7 mouse cellular contexts compared by ENCODE assay signal in genomic region chr2:30723059-30723587, GRCm38 (mm10).
A peak's percentile ranks its signal among the peaks of the same experiment; 100 is the strongest.
DNase-seq lines count a peak whose midpoint lies in the region; ATAC-seq lines count a peak whose summit lies in the region.

No protein-coding gene starts in this region.

- no peak overlapping the region for H3K4me3 ChIP-seq in heart, embryonic 15.5 days
- H3K4me3 ChIP-seq in limb, embryonic 13.5 days = no peak overlapping the region

- no peaks in the 10 kb centered on the region for H3K9me3 ChIP-seq in heart, embryonic 15.5 days (replicated peaks)
- H3K9me3 ChIP-seq in limb, embryonic 13.5 days = no peaks in the 10 kb centered on the region

- 28% methylated on average over 10 of the region's 10 CpGs for WGBS in heart, embryonic 15.5 days
- WGBS in limb, embryonic 13.5 days = 12% methylated on average over 10 of the region's 10 CpGs

- H3K4me1 ChIP-seq in heart, embryonic 15.5 days (replicated peaks) = peaks cover 67% of the 10 kb centered on the region
- H3K4me1 ChIP-seq in limb, embryonic 13.5 days = peaks cover 80% of the 10 kb centered on the region

- no peak for ATAC-seq in heart, embryonic 15.5 days (replicated peaks; ENCODE audit: insufficient number of reproducible peaks, insufficient read depth, low FRiP score, low read depth)
- ATAC-seq in limb, embryonic 13.5 days (ENCODE audit: low FRiP score, low read depth) = no peak
- no peak for ATAC-seq in monocyte, adult 5-6 weeks (replicated peaks; ENCODE audit: insufficient number of reproducible peaks, low FRiP score, low TSS enrichment, poor library complexity, severe bottlenecking)

- H3K9ac ChIP-seq in heart, embryonic 15.5 days = no peak overlapping the region; the same call in 1 of the 2 replicates
- peak overlapping the region; percentile 53 for H3K9ac ChIP-seq in limb, embryonic 13.5 days

- H3K27ac ChIP-seq in heart, embryonic 15.5 days = peak overlapping the region; percentile 94
- H3K27ac ChIP-seq in limb, embryonic 13.5 days = peak overlapping the region; percentile 98

- no peaks in the 10 kb centered on the region for H3K27me3 ChIP-seq in heart, embryonic 15.5 days
- no peaks in the 10 kb centered on the region for H3K27me3 ChIP-seq in limb, embryonic 13.5 days

- H3K36me3 ChIP-seq in heart, embryonic 15.5 days = no peaks in the 10 kb centered on the region
- H3K36me3 ChIP-seq in limb, embryonic 13.5 days = no peaks in the 10 kb centered on the region

- DNase-seq in retina, postnatal 1 day = peak; percentile 68
- DNase-seq in retina, embryonic 14.5 days (ENCODE audit: low spot score) = no peak
- DNase-seq in embryo, embryonic 10 days (ENCODE audit: low spot score) = peak; percentile 52
- DNase-seq in frontal cortex, postnatal 14 days (ENCODE audit: low spot score in 2 of 2) = no peak

- H3K4me2 ChIP-seq in heart, embryonic 15.5 days = no peak overlapping the region
- no peak overlapping the region for H3K4me2 ChIP-seq in limb, embryonic 13.5 days (replicated peaks)

Comparison
In these comparisons a context has a peak if more than half of its experiments do, and no peak if none do; other contexts are left out.
1. DNase-seq: peak in retina, postnatal 1 day (single experiment) and embryo, embryonic 10 days (single experiment); none in retina, embryonic 14.5 days (single experiment) and frontal cortex, postnatal 14 days (0 of 2).